Mouse (Mus musculus): ENCODE data around the gene Insl3.
"Not testable (repeated sequence)": the region's sequence is repeated elsewhere in the genome, so short reads cannot be mapped to it uniquely, and the experiment has no call there.

Gene Insl3

DNA sequence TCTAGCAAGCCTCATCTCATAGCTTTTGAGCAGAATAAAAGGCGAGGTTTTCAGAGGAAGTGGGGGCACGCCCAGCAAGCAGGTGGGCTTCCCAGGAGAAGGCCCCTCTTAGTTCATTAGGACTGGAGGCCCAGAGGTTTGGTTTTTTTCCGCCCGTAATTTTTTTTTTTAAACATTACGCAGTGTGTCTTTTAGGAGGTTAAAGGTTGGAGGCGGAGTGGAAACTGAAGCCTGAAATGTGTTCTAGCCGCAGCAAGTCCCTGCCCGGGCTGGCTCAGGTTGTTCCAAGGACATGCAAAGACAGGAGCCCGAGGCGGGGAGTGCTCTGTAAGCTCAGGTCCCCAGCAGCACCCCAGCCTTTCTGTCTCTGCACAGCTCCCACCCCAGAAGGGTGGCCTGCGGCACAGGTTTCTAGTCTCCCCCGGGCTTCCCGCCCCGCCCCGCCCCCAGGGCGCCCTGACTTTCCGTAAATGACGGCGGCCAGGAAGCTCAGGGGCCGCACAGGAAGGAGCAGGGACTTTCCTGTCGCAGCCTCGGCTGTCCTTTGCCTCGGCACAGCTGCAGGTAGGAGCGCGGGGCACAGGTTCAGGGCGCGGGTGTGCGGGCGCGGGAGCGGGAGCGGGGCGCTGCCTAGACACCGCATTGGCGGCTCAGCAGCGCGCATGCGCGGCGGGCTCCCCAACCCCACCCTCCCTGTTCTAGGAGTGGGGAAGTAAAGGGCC is 12.8 kb upstream of the Insl3 start, which contains the start of gene Jak3:
Gene Jak3 (plus strand): TSS at position 277 of the 722 bp plus-strand sequence.
- intact Hi-C loops (cut with DNase I) = no loop called here

- intact Hi-C loops (cut with DNase I) = no loop called here
Measured at GRCm38 (mm10) chr8:71676803-71677202, 12.2 kb upstream of the Insl3 start.

DNA sequence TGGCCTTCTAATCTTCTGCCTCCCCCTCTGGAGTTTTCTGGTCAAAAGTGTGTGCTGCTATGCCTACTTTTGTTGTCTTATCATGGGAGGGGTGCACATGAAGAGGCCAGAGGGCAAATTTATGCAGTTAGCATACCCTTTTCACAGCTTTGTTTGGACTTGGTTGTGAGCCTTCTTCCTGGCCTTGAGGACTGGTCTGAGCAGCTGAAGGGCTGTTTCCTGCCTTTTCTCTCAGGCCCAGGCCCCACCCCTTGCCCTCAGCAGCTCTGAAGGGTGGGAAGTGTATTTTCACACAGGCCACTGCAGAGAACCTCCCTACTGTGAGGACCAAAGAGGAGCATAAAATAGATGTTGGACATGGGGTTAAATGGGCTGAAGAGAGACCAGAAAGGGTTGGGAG is 11.5 kb upstream of the Insl3 start:
- intact Hi-C loops (cut with DNase I) = no loop called here

DNA sequence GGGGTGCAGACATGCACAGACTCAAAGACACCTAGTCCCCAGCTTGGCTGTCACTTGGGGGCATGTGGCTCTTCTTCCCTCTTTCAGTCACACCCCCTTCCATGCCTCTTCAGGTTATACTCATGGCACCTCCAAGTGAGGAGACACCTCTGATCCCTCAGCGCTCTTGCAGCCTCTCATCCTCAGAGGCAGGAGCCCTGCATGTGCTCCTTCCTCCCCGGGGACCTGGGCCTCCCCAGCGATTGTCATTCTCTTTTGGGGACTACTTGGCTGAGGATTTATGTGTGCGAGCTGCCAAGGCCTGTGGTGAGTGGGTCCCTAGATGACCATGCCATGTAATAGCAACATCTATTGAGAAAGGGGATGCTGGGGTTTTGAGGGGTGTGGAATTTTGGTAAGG is 10.8 kb upstream of the Insl3 start:
- intact Hi-C loops (cut with DNase I) = no loop called here

GRCm38 (mm10) chr8:71679116-71679515 is 9.9 kb upstream of the Insl3 start:
- intact Hi-C loops (cut with DNase I) = no loop called here

GRCm38 (mm10) chr8:71679550-71680168 is 9.4 kb upstream of the Insl3 start:
- intact Hi-C loops (cut with DNase I) = no loop called here

GRCm38 (mm10) chr8:71680471-71680870 is 8.5 kb upstream of the Insl3 start:
- intact Hi-C loops (cut with DNase I) = no loop called here

GRCm38 (mm10) chr8:71681369-71681915 is 7.6 kb upstream of the Insl3 start:
- intact Hi-C loops (cut with DNase I) = no loop called here

DNA sequence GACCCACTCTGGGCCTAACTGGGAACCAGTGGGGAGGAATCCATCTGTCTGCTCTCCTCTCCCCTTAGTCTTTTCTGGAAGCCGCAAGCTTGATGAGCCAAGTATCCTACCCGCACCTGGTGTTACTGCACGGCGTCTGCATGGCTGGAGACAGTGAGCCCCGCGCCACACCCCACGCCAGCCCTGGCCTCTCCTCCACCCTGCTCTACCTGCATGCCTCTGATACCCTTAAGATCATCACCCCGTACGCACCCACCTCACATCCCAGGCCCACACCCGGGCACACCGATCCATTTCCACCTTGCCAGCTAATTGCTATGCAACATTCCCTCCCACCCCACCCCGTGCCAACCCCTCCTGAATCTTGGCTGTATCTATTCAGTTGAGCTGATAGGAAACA is 6.2 kb upstream of the Insl3 start:
- intact Hi-C loops (cut with DNase I) = no loop called here

GRCm38 (mm10) chr8:71684701-71685100 is 4.3 kb upstream of the Insl3 start:
- intact Hi-C loops (cut with DNase I) = no loop called here

- intact Hi-C loops (cut with DNase I) = no loop called here
Measured at GRCm38 (mm10) chr8:71685573-71685972, 3.4 kb upstream of the Insl3 start.

- intact Hi-C loops (cut with DNase I) = no loop called here
Measured at GRCm38 (mm10) chr8:71686143-71686734, 2.8 kb upstream of the Insl3 start.

GRCm38 (mm10) chr8:71687616-71688015 is 1.4 kb upstream of the Insl3 start:
- intact Hi-C loops (cut with DNase I) = no loop called here

DNA sequence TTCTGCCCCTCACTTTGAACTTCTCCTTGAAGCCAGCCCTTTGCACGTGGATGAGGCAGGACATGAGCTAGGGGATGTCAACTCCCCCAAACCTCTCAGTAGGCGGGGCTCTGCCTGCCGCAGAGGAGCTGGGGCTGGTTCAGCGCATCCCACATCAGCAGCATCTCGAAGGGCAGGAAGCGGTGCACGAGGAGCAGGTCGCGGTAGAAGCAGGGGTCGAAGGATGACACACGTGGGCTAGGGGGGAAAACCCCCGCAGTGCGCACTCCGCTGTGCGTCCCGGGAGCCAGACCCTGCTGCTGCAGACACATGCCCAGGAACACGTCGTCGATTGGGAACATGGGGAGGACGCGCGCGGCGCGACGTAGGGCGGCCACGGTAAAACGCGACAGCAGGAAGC is 3.5 kb downstream of the Insl3 start:
- intact Hi-C loops (cut with DNase I) = no loop called here

DNA sequence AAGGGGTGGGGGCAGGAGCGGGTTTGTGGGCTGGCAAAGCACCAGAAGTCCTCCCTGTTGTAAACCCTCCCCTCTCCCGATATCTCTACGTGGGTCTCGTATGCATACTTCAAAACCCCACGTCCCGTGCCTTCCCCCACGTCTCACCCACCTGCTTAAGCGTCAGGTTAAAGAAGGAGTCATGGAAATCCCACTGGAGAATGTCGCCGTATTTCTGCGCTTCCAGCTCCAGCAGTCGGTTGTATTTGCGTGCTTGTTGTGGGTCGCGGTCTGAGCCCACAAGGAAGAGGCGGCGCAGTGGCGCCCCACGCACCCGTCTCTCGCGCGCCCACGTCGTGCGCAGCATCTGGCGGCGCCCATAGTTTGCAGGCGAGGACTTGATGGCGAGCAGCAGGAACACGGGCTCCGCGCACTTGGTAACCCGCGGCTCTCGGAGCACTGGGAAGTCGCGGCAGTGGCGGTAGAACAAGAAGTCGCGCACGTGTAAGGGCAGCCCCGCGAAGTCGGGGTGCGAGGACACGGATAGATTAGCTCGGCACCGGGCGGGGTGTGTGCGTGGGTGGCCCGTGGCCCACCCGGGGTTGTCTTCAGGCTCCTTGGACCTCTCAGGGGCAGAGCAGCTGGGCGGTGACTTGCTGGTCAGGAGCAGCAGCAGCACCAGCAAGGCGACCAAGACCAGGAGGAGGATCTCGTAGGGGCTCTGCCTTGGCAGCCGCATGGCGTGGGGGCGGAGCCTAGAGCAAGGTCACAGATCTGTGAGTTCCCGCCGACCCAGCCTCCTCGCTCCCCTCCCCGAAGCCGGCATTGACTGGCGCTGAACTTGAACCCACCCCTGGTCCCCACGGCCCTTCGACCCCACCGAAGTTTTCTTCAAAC is 4.4 kb downstream of the Insl3 start:
- intact Hi-C loops (cut with DNase I) = no loop called here

DNA sequence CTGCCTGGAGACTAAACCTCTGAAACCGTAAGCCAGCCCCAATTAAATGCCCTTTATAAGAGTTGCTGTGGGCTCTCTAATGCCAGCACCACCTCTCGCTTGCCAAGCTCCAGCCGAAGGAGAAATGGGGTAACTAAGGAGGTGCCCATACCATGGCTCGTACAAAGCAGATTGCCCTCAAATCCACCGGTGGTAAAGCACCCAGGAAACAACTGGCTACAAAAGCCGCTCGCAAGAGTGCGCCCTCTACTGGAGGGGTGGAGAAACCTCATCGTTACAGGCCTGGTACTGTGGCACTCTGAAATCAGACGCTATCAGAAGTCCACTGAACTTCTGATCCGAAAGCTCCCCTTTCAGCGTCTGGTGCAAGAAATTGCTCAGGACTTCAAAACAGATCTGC is 6.4 kb downstream of the Insl3 start:
- intact Hi-C loops (cut with DNase I) = not testable (repeated sequence)

DNA sequence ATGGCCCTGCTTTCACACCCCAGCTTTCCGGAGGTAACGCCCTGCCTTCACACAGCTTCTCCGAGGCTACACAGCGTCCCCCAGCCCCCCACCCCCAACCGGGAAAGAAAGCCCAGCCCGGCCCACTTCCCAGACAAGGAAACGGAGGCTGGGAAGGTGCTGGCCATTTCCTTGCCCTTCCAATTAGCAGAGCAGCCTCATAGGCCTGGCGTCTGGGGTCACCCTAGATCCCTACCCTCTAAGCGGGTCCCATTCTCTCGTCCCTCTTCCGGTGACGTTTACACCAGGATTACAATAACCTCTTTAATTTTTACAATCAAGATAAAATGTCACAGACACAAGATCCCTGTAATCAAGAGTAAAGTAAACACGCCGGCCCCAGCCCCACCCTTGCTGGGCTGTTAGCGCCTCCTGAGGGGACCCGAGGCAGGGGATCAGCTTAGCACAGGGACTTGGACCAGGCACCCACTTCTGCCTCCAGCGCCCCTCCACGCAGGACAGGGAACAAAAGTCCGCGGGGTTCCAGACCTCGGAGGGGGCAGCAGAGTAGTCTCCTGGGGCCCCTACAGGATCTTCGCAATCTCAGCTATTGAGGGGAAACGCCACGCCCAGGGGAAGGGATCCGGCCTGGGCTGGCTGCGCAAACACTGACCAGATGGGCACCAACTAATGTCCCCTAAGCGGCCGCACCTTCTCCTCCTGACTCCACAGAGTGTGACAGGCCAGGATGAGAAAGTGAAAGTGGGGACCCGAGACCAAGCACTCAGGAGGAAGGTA is 11.7 kb downstream of the Insl3 start:
- intact Hi-C loops (cut with DNase I) = no loop called here

DNA sequence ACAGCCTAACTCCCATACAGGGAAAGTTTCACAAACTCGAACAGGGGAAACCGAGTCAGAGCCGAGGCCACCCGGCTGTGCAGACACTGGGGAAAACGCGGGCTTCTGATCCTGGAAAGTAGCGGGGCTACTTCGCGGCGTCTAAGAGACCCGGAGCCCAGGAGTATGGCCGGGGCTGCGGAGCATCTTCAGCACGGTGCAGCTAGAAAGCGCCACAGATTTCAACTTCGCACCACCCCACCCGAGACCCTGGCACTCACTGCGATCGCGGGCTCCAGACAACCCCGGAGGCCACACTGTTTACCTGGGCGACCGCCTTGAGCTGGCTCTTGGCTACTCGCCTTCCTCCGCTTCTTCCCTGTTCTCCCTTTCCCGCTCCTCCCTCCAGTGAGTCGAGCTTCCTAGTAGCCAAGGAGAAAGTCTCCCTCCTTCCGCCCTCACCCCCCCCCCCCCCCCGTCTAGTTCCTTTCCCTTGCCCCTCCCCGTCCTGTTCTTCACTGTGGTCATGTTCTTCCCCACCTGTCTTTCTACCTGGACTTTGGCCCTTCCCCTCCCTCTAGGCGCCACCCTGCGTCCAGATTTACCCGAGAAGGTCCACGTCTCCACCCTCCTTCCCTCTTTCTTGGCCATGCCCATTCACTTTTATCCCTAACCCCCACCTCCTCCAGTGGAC is 12.5 kb downstream of the Insl3 start, which contains the start of gene B3gnt3:
Gene B3gnt3 (minus strand): TSS at position 376 of the 673 bp plus-strand sequence.
- intact Hi-C loops (cut with DNase I) = no loop called here

GRCm38 (mm10) chr8:71702087-71702432 is 13.0 kb downstream of the Insl3 start:
- intact Hi-C loops (cut with DNase I) = no loop called here

- intact Hi-C loops (cut with DNase I) = no loop called here
Measured at GRCm38 (mm10) chr8:71702923-71703322, 13.9 kb downstream of the Insl3 start.

Measured in adrenal gland (tissue).